Mouse (Mus musculus) neural tube, embryonic 14.5 days (tissue): Measurements from ENCODE around the gene Akr1b10. TPM values are rescaled to one million over a fixed set of nuclear protein-coding genes. Genes with fewer than 3 reads are reported as not detected.
A peak's percentile ranks its signal among the peaks of the same experiment; 100 is the strongest.
"Not testable (repeated sequence)": the region's sequence is repeated elsewhere in the genome, so short reads cannot be mapped to it uniquely, and the experiment has no call there.

Source experiments
- ATAC-seq: fragments of 200-750 bp; cut with Nextera tagmentation; 2 replicates; pipeline ENCODE4 v1.8.0; 2017; ENCODE audit warnings: low read depth, mild to moderate bottlenecking, moderate TSS enrichment, moderate library complexity
- H3K27ac ChIP-seq: fragments of 300-500 bp; sonication (generic); 2 replicates; pipeline ENCODE4 v1.5.1; 2014; ENCODE audit warnings: low read depth, mild to moderate bottlenecking, control low read depth, low read length, moderate library complexity, mixed read lengths
- H3K27me3 ChIP-seq: fragments of 300-500 bp; sonication (generic); 2 replicates; pipeline ENCODE4 v1.6.1; 2014; ENCODE audit warnings: low read length; ENCODE audit not compliant: control insufficient read depth, insufficient read depth
- H3K36me3 ChIP-seq: fragments of 300-500 bp; sonication (generic); 2 replicates; pipeline ENCODE4 v1.6.1; 2014; ENCODE audit warnings: low read length, mixed read lengths; ENCODE audit not compliant: control insufficient read depth, insufficient read depth
- H3K4me1 ChIP-seq: fragments of 300-500 bp; sonication (generic); 2 replicates; pipeline ENCODE4 v1.6.1; 2014; ENCODE audit warnings: low read length; ENCODE audit not compliant: control insufficient read depth, insufficient read depth
- H3K4me2 ChIP-seq: fragments of 300-500 bp; sonication (generic); 2 replicates; pipeline ENCODE4 v1.6.1; 2014; ENCODE audit warnings: mild to moderate bottlenecking, low read depth, low read length, control low read depth
- H3K4me3 ChIP-seq: fragments of 300-500 bp; sonication (generic); 2 replicates; pipeline ENCODE4 v1.5.1; 2014; ENCODE audit warnings: low read depth, low read length, control low read depth, mixed read lengths
- H3K9ac ChIP-seq: fragments of 300-500 bp; sonication (generic); replicated peaks from 2 replicates; pipeline ENCODE4 v1.6.1; 2014; ENCODE audit warnings: low read depth, mild to moderate bottlenecking, control low read depth, low read length, mixed read lengths
- H3K9me3 ChIP-seq: fragments of 300-500 bp; sonication (generic); 2 replicates; pipeline ENCODE4 v1.6.1; 2016; ENCODE audit warnings: low read length; ENCODE audit not compliant: control insufficient read depth
- WGBS: fragments of 180-500 bp; shearing (Covaris S2); extraction: QIAGEN DNeasy Blood & Tissue Kit; methylation state at CpG from one replicate; pipeline ENCODE4 v1.1.7; 2014; 5-methylcytosine and 5-hydroxymethylcytosine counted together
- polyA plus RNA-seq: library from polyadenylated mRNA; unstranded; fragments of >200 nt; fragmentation: Nextera tagmentation; extraction: Ambion mirVana; gene quantifications from 2 replicates; pipeline ENCODE4 v1.2.1, GENCODE M21; 2014

Akr1b10 gene
- polyA plus RNA-seq, 1 experiment from 2014 or later, result 14.0 TPM

DNA sequence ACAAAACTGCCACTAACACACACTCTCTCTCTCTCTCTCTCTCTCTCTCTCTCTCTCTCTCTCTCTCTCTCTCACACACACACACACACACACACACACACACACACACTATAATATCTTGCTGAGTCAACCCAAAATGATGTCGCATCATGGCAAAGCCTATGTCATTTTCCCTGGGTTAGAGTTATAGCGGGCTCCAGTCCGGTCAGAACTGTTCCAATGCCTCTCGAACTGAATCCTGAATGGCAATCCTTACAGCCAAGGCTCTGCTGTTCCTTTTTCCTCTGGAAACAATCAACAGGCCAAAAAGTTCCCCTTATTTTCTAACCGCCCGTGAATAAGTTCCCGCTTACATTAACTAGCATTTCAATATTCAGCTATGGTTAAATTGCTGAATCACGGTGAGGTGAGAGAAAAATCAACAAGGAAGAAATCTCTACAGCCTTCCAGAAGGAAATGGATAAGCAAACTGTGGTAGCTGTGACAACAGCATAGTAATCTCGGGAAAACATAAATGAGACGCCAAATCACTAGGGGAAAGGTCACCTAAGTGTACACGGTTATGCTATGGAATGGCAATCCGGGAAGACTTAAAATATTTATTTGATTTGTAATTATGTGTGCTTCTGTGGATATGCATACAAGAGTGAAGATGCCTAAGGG, 33.9 kb upstream of the Akr1b10 start:
- Histone ChIP-seq H3K9me3 (no peaks in the 10 kb centered on the region), H3K4me1 (0 out of 2 replicates have a peak, but pooled peaks cover 3% of the 10 kb centered on the region), H3K4me3 (no peak overlapping the region), H3K4me2 (no peak overlapping the region), H3K9ac (no peak overlapping the region), H3K36me3 (no peaks in the 10 kb centered on the region), H3K27ac (no peak overlapping the region), H3K27me3 (no peaks in the 10 kb centered on the region)
- 89% methylated on average over 12 of the region's 12 CpGs for WGBS
- ATAC-seq, result no peak

- not testable (repeated sequence) for H3K27me3 ChIP-seq, H3K4me1 ChIP-seq, ATAC-seq, H3K4me2 ChIP-seq, H3K9me3 ChIP-seq, H3K9ac ChIP-seq, H3K36me3 ChIP-seq, H3K27ac ChIP-seq, H3K4me3 ChIP-seq
- 39% methylated on average over 10 of the region's 10 CpGs for WGBS
Observed at GRCm38 (mm10) chr6:34351481-34351880, 32.5 kb upstream of the Akr1b10 start.

- H3K4me1 ChIP-seq, result 0 out of 2 replicates have a peak, but pooled peaks cover 3% of the 10 kb centered on the region
- H3K36me3 ChIP-seq, result no peaks in the 10 kb centered on the region
- H3K9me3 ChIP-seq, result no peaks in the 10 kb centered on the region
- no peak overlapping the region for H3K4me2 ChIP-seq
- no peak overlapping the region for H3K4me3 ChIP-seq
- no peak overlapping the region for H3K27ac ChIP-seq
- ATAC-seq, result no peak
- 84% methylated on average over 3 of the region's 3 CpGs for WGBS
- H3K27me3 ChIP-seq, result no peaks in the 10 kb centered on the region
- no peak overlapping the region for H3K9ac ChIP-seq
Observed at GRCm38 (mm10) chr6:34352401-34352800, 31.6 kb upstream of the Akr1b10 start.

DNA sequence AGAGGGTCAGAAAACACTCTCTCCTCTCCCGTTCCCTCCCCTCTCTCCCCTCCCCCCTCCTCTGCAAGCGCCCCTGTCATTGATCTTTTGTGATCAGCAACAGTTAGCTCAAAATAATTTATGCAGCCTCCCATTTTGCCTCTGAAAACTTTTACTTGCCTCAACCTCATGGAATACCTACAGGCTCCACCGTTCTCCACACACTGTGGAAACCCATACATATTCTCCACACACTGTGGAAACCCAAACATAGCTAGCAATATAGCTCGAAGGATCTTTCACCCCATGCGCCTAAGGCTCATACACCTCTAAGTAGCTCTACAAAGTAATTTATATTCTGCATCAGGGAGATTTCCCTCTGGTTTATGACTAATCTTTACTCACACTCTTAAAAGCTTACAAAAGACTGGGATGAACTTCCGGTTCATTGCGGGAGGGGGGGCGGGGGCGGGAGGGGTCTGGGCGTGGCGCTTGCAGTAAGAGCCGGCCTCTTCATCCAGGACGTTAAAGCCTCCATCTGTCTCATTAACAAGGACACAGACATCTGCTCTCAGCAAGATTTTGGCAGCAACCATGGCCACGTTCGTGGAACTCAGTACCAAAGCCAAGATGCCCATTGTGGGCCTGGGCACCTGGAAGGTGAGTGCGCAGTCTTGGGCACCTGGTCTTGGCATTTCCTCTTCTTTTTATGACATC, 30.2 kb upstream of the Akr1b10 start, which contains the start of gene Akr1b8:
Gene Akr1b8, plus strand, starts transcription at position 462 of the 696 bp plus-strand sequence.
- Histone ChIP-seq H3K27me3 (no peaks in the 10 kb centered on the region), H3K4me1 (0 out of 2 replicates have a peak, but pooled peaks cover 3% of the 10 kb centered on the region), H3K27ac (no peak within 1 kb of the TSS), H3K4me2 (peak within 1 kb of the TSS; percentile 21), H3K9ac (no peak within 1 kb of the TSS), H3K36me3 (no peaks in the 10 kb centered on the region), H3K4me3 (no peak within 1 kb of the TSS), H3K9me3 (no peaks in the 10 kb centered on the region)
- 12% methylated on average over 16 of the region's 16 CpGs for WGBS
- no peak for ATAC-seq

- Histone ChIP-seq H3K36me3 (no peaks in the 10 kb centered on the region), H3K4me3 (no peak overlapping the region), H3K27ac (no peak overlapping the region), H3K4me2 (peak overlapping the region; percentile 21), H3K27me3 (no peaks in the 10 kb centered on the region), H3K9me3 (no peaks in the 10 kb centered on the region), H3K4me1 (0 out of 2 replicates have a peak, but pooled peaks cover 3% of the 10 kb centered on the region), H3K9ac (no peak overlapping the region)
- no peak for ATAC-seq
- WGBS, result 80% methylated on average over 8 of the region's 8 CpGs
Observed at GRCm38 (mm10) chr6:34354354-34355348, 29.4 kb upstream of the Akr1b10 start.

DNA sequence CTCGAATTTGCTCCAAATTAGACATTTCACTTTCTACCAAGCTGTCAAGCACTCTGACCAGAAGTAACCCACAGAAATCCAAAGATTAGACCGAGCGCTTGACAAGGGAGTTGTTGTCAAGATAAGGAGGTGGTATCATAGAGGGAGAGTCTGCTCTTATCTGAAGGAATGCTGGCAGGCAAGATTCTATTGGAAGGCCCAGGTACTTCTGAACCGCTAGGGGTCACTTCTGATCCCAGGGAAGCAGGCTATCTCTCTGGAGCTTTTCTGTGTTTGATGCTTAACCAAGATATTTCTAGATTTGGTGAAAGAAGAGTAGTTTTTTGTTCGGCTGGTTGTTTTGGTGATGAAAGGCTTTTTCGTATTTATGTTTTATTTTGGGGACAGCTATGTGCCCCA, 28.7 kb upstream of the Akr1b10 start:
- H3K36me3 ChIP-seq, result no peaks in the 10 kb centered on the region
- H3K27ac ChIP-seq, result no peak overlapping the region
- H3K9me3 ChIP-seq, result no peaks in the 10 kb centered on the region
- no peak for ATAC-seq
- no peak overlapping the region for H3K4me3 ChIP-seq
- no peaks in the 10 kb centered on the region for H3K27me3 ChIP-seq
- WGBS, result 86% methylated on average over 6 of the region's 6 CpGs
- 0 out of 2 replicates have a peak, but pooled peaks cover 3% of the 10 kb centered on the region for H3K4me1 ChIP-seq
- no peak overlapping the region for H3K9ac ChIP-seq
- no peak overlapping the region for H3K4me2 ChIP-seq

- WGBS, result 90% methylated on average over 9 of the region's 9 CpGs
- no peak for ATAC-seq
Observed at GRCm38 (mm10) chr6:34355841-34356240, 28.2 kb upstream of the Akr1b10 start.

DNA sequence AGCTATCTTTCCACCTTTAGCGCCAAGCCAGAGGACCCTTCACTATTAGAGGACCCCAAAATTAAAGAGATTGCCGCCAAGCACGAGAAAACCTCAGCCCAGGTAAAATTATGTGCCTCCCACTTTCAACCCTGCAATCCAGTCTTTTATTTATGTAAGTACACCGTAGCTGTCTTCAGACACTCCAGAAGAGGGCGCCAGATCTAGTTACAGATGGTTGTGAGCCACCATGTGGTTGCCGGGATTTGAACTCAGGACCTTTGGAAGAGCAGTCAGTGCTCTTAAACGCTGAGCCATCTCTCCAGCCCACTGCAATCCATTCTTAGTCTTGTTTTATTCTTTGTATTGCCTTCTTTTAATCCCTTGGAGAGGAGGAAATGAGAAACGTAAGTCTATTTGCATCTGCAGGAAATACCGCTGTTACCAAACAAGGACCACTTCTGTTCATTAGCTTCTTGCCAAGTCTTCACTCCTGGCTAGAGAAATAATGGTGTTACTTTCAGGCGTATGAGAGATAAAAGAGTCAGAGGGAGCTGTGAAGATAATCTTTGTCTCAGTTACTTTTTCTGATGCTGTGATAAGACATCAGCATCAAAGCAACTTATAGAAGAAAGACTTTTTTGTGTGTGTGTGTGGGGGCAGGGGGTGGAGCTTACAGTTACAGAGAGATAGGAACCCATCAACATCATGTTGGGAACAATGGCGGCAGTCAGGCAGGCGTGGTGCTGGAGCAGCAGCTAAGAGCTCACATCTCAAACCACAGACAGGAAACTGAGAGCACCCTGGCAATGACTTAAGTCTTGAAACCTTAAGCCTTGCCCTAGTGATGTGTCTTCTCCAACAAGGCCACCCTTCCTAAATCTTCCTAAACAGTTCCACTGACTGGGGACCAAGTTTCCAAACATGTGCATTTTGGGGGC, 19.5 kb upstream of the Akr1b10 start:
- Histone ChIP-seq H3K27ac (no peak overlapping the region), H3K4me1 (no peaks in the 10 kb centered on the region), H3K9me3 (no peaks in the 10 kb centered on the region), H3K4me2 (no peak overlapping the region), H3K36me3 (no peaks in the 10 kb centered on the region), H3K4me3 (no peak overlapping the region), H3K27me3 (no peaks in the 10 kb centered on the region), H3K9ac (no peak overlapping the region)
- 87% methylated on average over 12 of the region's 12 CpGs for WGBS
- ATAC-seq, result no peak

More at GRCm38 (mm10) chr6:34355841-34356240, 28.2 kb upstream of the Akr1b10 start:
- H3K4me1 ChIP-seq, result 0 out of 2 replicates have a peak, but pooled peaks cover 3% of the 10 kb centered on the region
- H3K27me3 ChIP-seq, result no peaks in the 10 kb centered on the region
- H3K4me2 ChIP-seq, result no peak overlapping the region
- H3K36me3 ChIP-seq, result no peaks in the 10 kb centered on the region
- no peak overlapping the region for H3K4me3 ChIP-seq
- H3K9me3 ChIP-seq, result no peaks in the 10 kb centered on the region
- no peak overlapping the region for H3K9ac ChIP-seq
- no peak overlapping the region for H3K27ac ChIP-seq
